In the genomic region with DNA sequence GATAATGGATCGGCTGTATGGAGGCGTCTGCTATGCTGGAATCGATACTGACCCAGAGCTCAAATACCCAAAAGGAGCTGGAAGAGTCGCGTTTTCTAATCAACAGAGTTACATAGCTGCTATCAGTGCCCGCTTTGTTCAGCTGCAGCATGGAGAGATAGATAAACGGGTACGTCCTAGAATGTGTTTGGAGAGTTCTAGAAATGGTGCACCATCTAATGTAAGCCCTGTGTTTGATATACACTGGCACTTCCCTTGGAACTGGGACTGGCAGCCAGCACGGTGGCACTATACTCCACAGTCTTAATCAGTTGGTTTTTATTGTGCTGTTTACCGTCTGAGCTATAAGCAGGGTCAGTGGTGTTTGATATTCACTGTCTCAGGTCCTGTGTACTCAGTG, we compare ENCODE assay signal across 21 mouse cellular contexts. TPM values are rescaled to one million over a fixed set of nuclear protein-coding genes. Genes with fewer than 3 reads are reported as not detected.
"Had no signal": no experiment of that assay in that cellular context is flagged by ENCODE, and none has a peak within 500 bp of the region (broad histone marks: within the 10 kb centered on the region; RNA-seq: fewer than 3 reads in every experiment).

No protein-coding gene starts in this region.

- H3K4me3 ChIP-seq: lung, embryonic 15.5 days; midbrain, embryonic 13.5 days; midbrain, embryonic 15.5 days; neural tube, embryonic 12.5 days; stomach, embryonic 15.5 days had no signal

- ATAC-seq: lung, postnatal 0 days; midbrain, embryonic 13.5 days; midbrain, embryonic 15.5 days had no signal

- H3K9ac ChIP-seq: lung, embryonic 15.5 days; midbrain, embryonic 13.5 days; midbrain, embryonic 15.5 days; neural tube, embryonic 12.5 days; stomach, embryonic 15.5 days had no signal

- H3K27ac ChIP-seq: lung, embryonic 15.5 days; macrophage; midbrain, embryonic 13.5 days; midbrain, embryonic 15.5 days; neural tube, embryonic 12.5 days; stomach, embryonic 15.5 days; stomach, postnatal 0 days had no signal

- H3K4me2 ChIP-seq: lung, embryonic 15.5 days; midbrain, embryonic 11.5 days; midbrain, embryonic 13.5 days; midbrain, embryonic 15.5 days; neural tube, embryonic 12.5 days; stomach, embryonic 15.5 days had no signal

- H3K4me1 ChIP-seq: lung, embryonic 15.5 days; midbrain, embryonic 13.5 days; midbrain, embryonic 15.5 days; neural tube, embryonic 12.5 days; stomach, embryonic 15.5 days had no signal

- H3K27me3 ChIP-seq: lung, embryonic 15.5 days; midbrain, embryonic 13.5 days; midbrain, embryonic 15.5 days; neural tube, embryonic 12.5 days; stomach, embryonic 15.5 days had no signal

- H3K9me3 ChIP-seq: lung, embryonic 15.5 days; midbrain, embryonic 13.5 days; midbrain, embryonic 15.5 days; neural tube, embryonic 12.5 days; stomach, embryonic 15.5 days had no signal

- DNase-seq: lung, adult 2 months; lung, postnatal 14 days; lung, postnatal 36 days; right cerebral cortex, postnatal 14 days; thymus, adult 2 months; thymus, postnatal 25 days; thymus, postnatal 4 days had no signal

RNA-seq across cellular contexts. Expression of a gene that starts 35.3 kb away (rescaled TPM):
- total RNA-seq: megakaryocyte, adult 5-6 weeks; midbrain, postnatal 0 days; monocyte, adult 5-6 weeks; neutrophil, adult 5-6 weeks had no signal
- polyA plus RNA-seq: lung, embryonic 15.5 days; macrophage; spleen, adult 2 months; stomach, embryonic 15.5 days had no signal
